Mouse (Mus musculus) embryonic fibroblast, embryonic 13.5 days (primary cell): ENCODE measurements around the gene Wnt8b. TPM values are rescaled to one million over a fixed set of nuclear protein-coding genes. Genes with fewer than 3 reads are reported as not detected.
"Not testable (repeated sequence)": the region's sequence is repeated elsewhere in the genome, so short reads cannot be mapped to it uniquely, and the experiment has no call there.

Experiments
- H3K27ac ChIP-seq: 2 replicates; pipeline ENCODE4 v1.5.1; 2012; ENCODE audit warnings: low read length, control low read depth, inconsistent platforms; ENCODE audit not compliant: insufficient read depth
- H3K4me1 ChIP-seq: 2 replicates; pipeline ENCODE4 v1.6.1; 2011; ENCODE audit warnings: low read length; ENCODE audit not compliant: control insufficient read depth, insufficient read depth
- H3K4me3 ChIP-seq: 2 replicates; pipeline ENCODE4 v1.5.1; 2011; ENCODE audit warnings: mild to moderate bottlenecking, control low read depth, low read length; ENCODE audit not compliant: insufficient read depth
- CTCF ChIP-seq: IDR thresholded peaks from 2 replicates; pipeline ENCODE4 v1.5.1; 2011; ENCODE audit warnings: mild to moderate bottlenecking, control low read depth, low read length, moderate library complexity, borderline replicate concordance; ENCODE audit not compliant: insufficient read depth
- POLR2A ChIP-seq: IDR thresholded peaks from 2 replicates; pipeline ENCODE4 v1.6.1; 2011; ENCODE audit warnings: low read depth, mild to moderate bottlenecking, control low read depth, low read length, moderate library complexity
- polyA plus RNA-seq: library from polyadenylated mRNA; stranded (reverse); fragments of >200 nt; gene quantifications from 2 replicates; pipeline ENCODE4 v1.2.4, GENCODE M21; 2011; ENCODE audit warnings: low read depth; ENCODE audit not compliant: missing spikeins, insufficient read length

Gene Wnt8b
- polyA plus RNA-seq, result not detected in 2 replicates

- TF ChIP-seq CTCF (no peak), POLR2A (no peak)
- Histone ChIP-seq H3K4me1 (no peaks in the 10 kb centered on the region), H3K4me3 (no peak within 1 kb of the TSS), H3K27ac (no peak within 1 kb of the TSS)
These were observed at the start of gene Wnt8b for GRCm38 (mm10) chr19:44493128-44493527. TSS of gene Wnt8b (plus strand) at chr19:44493472.

DNA sequence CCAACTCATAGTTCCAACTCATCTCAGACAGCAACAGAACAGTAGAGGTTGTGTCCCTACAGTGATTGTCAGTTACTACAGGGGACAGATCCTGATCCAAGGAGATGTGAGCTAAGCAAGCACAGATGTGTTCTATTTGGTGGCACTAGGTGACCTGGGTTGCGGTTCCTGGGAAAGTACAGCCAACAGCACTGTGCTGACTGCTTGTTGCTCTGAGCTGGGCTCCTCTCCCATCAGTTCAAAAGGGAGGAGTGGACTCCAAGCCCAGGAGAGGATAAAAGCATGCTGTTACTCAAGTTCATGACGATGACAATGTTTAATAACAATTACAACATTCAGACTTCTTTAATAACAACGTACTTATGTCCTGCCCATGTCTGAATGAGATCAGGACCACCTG, 47.5 kb upstream of the Wnt8b start:
- Histone ChIP-seq H3K4me1 (no peaks in the 10 kb centered on the region), H3K27ac (no peak overlapping the region), H3K4me3 (no peak overlapping the region)
- TF ChIP-seq POLR2A, result no peak
- no peak for TF ChIP-seq CTCF

- Histone ChIP-seq H3K4me1 (no peaks in the 10 kb centered on the region), H3K4me3 (no peak overlapping the region), H3K27ac (no peak overlapping the region)
- TF ChIP-seq CTCF (no peak), POLR2A (no peak)
These were observed 45.3 kb upstream of the Wnt8b start for GRCm38 (mm10) chr19:44447927-44448326.

GRCm38 (mm10) chr19:44454862-44455261, 38.4 kb upstream of the Wnt8b start:
- H3K4me1 ChIP-seq, result 0 out of 2 replicates have a peak, but pooled peaks cover 3% of the 10 kb centered on the region
- no peak for TF ChIP-seq CTCF
- TF ChIP-seq POLR2A, result no peak
- H3K4me3 ChIP-seq, result no peak overlapping the region
- H3K27ac ChIP-seq, result no peak overlapping the region

- TF ChIP-seq POLR2A (no peak), CTCF (no peak)
These were observed 37.9 kb upstream of the Wnt8b start for GRCm38 (mm10) chr19:44455356-44455755.

GRCm38 (mm10) chr19:44457359-44458055, 35.8 kb upstream of the Wnt8b start:
- Histone ChIP-seq H3K4me3 (no peak overlapping the region), H3K27ac (no peak overlapping the region), H3K4me1 (0 out of 2 replicates have a peak, but pooled peaks cover 3% of the 10 kb centered on the region)
- TF ChIP-seq POLR2A, result no peak
- TF ChIP-seq CTCF, result no peak

More at GRCm38 (mm10) chr19:44455356-44455755, 37.9 kb upstream of the Wnt8b start:
- no peak overlapping the region for H3K4me3 ChIP-seq
- H3K4me1 ChIP-seq, result 0 out of 2 replicates have a peak, but pooled peaks cover 3% of the 10 kb centered on the region
- H3K27ac ChIP-seq, result no peak overlapping the region

DNA sequence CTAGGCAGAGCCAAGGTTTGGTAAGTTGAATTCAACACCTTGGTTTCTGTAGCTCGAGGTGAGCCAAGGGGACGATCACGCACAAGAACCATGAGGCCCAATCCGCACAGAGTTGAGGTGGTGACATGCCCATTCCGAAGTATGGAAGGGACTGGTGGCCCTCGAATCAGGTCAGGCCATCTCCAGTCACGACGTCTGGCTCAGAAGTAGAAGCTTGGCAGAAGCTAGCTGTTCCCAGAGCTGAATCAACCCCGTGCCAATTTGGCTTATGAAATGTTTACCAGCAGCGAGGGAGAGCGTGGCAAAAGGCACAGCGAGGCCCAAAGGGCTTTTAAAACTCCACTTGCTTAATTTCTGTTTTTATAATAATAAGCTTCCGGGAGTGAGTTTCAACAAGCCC, 34.6 kb upstream of the Wnt8b start:
- TF ChIP-seq CTCF (no peak), POLR2A (no peak)
- H3K27ac ChIP-seq, result no peak overlapping the region
- H3K4me1 ChIP-seq, result 0 out of 2 replicates have a peak, but pooled peaks cover 3% of the 10 kb centered on the region
- no peak overlapping the region for H3K4me3 ChIP-seq

- Histone ChIP-seq H3K27ac (no peak overlapping the region), H3K4me3 (no peak overlapping the region), H3K4me1 (0 out of 2 replicates have a peak, but pooled peaks cover 3% of the 10 kb centered on the region)
- TF ChIP-seq POLR2A (no peak), CTCF (no peak)
These were observed 32.8 kb upstream of the Wnt8b start for GRCm38 (mm10) chr19:44460441-44460840.

DNA sequence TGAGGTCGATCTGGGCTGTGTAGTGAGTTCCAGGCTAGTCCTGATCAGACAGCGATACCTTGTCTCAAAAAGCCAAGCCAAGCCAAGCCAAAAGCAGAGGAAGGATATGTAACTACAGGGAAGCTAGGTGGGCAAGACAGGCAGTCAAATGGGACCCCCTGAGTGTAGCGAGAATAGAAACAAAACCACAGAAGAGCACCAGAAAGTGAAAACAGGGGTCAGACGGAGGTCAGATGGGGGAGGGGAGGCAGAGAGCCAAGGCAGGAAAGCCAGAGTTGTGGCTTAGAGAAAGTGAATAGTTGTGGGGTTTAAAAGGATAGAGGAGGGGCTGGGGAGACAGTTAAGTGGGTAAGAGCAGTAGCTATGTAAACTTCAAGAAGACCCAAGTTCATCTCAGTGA, 31.8 kb upstream of the Wnt8b start:
- H3K27ac ChIP-seq, result no peak overlapping the region
- no peak overlapping the region for H3K4me3 ChIP-seq
- H3K4me1 ChIP-seq, result 0 out of 2 replicates have a peak, but pooled peaks cover 3% of the 10 kb centered on the region
- TF ChIP-seq POLR2A, result no peak
- no peak for TF ChIP-seq CTCF

- no peak for TF ChIP-seq POLR2A
- no peak for TF ChIP-seq CTCF
- H3K27ac ChIP-seq, result no peak overlapping the region
- H3K4me1 ChIP-seq, result 0 out of 2 replicates have a peak, but pooled peaks cover 3% of the 10 kb centered on the region
- H3K4me3 ChIP-seq, result no peak overlapping the region
These were observed 31.1 kb upstream of the Wnt8b start for GRCm38 (mm10) chr19:44462141-44462540.

- not testable (repeated sequence) for H3K4me1 ChIP-seq, H3K27ac ChIP-seq, H3K4me3 ChIP-seq
These were observed 27.2 kb upstream of the Wnt8b start for GRCm38 (mm10) chr19:44465960-44466525.
